In genomic region chr2:134846555-134846954, GRCm38 (mm10) we compare ENCODE assay signal across 24 mouse cellular contexts.
DNase-seq lines count a peak whose midpoint lies in the region; ATAC-seq and TF ChIP-seq lines count a peak whose summit lies in the region.
"Had no signal": no experiment of that assay in that cellular context is flagged by ENCODE, and none has a peak within 500 bp of the region (broad histone marks: within the 10 kb centered on the region; RNA-seq: fewer than 3 reads in every experiment).

No protein-coding gene starts in this region.

- no peak for ATAC-seq in granulocyte monocyte progenitor cell, adult 5-6 weeks (replicated peaks; ENCODE audit: poor library complexity, severe bottlenecking)
- ATAC-seq: CD4-positive, CD25-positive, alpha-beta regulatory T cell, adult 4 months; forebrain, postnatal 0 days; hindbrain, postnatal 0 days; intestine, embryonic 16.5 days; midbrain, embryonic 13.5 days had no signal

- intact Hi-C loops in left cerebral cortex, postnatal 36 days (cut with DNase I), result loop anchor here (5.0 kb wide), 1 partner anchor 59 kb away; the partner anchor contains the start of gene Plcb1

- no peak for TF ChIP-seq CTCF in layer of hippocampus, adult 2 months (conservative IDR thresholded peaks at IDR 0.05)

- no peak overlapping the region for H3K4me3 ChIP-seq in layer of hippocampus, adult 2 months
- H3K4me3 ChIP-seq: embryonic facial prominence, embryonic 12.5 days; heart, embryonic 12.5 days; lung, embryonic 15.5 days; megakaryocyte, embryonic 14.5 days; midbrain, embryonic 13.5 days had no signal

- peak overlapping the region; percentile 54 for H3K27ac ChIP-seq in layer of hippocampus, adult 2 months
- H3K27ac ChIP-seq: embryonic facial prominence, embryonic 12.5 days; hindbrain, postnatal 0 days; liver, embryonic 14.5 days; lung, embryonic 15.5 days; midbrain, embryonic 13.5 days had no signal

- peak; percentile 37 to 45 for DNase-seq in layer of hippocampus, adult 2 months (ENCODE audit: low spot score in 2 of 2)
- DNase-seq in layer of hippocampus, postnatal 10 days (ENCODE audit: low spot score in 2 of 2), result no peak
- DNase-seq in brain, adult 2 months (ENCODE audit: low read depth, low spot score), result peak; percentile 87
- peak; percentile 62 for DNase-seq in layer of hippocampus, adult 9-11 months
- peak; percentile 53 to 59 for DNase-seq in left cerebral cortex, postnatal 36 days (ENCODE audit: low spot score in 2 of 2)
- no peak for DNase-seq in cerebellum, adult 8-10 months
- DNase-seq in urinary bladder, adult 18-20 months (ENCODE audit: low spot score in 2 of 2), result no peak
- DNase-seq: adrenal gland, postnatal 25 days; cerebellum, postnatal 10 days; forebrain, postnatal 0 days; heart, postnatal 10 days; kidney, postnatal 25 days; lung, postnatal 36 days; thymus, postnatal 14 days had no signal

Comparison
In these comparisons a context has a peak if more than half of its experiments do, and no peak if none do; other contexts are left out.
1. DNase-seq: peak in layer of hippocampus, adult 2 months (2 of 2), brain, adult 2 months (single experiment), layer of hippocampus, adult 9-11 months (single experiment) and left cerebral cortex, postnatal 36 days (2 of 2); none in layer of hippocampus, postnatal 10 days (0 of 2), cerebellum, adult 8-10 months (single experiment) and urinary bladder, adult 18-20 months (0 of 2).